23 mouse cellular contexts compared by ENCODE assay signal in genomic region chr14:117662261-117662660, GRCm38 (mm10).
"Had no signal": no experiment of that assay in that cellular context is flagged by ENCODE, and none has a peak within 500 bp of the region (broad histone marks: within the 10 kb centered on the region; RNA-seq: fewer than 3 reads in every experiment).

No protein-coding gene starts in this region.

- H3K9ac ChIP-seq: heart, embryonic 12.5 days; hindbrain, embryonic 12.5 days; hindbrain, embryonic 14.5 days; intestine, embryonic 15.5 days had no signal

- ATAC-seq: hindbrain, embryonic 16.5 days; inflammation-experienced regulatory T-cells, adult 6 months; intestine, embryonic 15.5 days; intestine, postnatal 0 days had no signal

- H3K27ac ChIP-seq: gastrocnemius, adult 2 months; heart, embryonic 10.5 days; hindbrain, embryonic 10.5 days; hindbrain, embryonic 12.5 days; hindbrain, embryonic 14.5 days; intestine, embryonic 15.5 days; layer of hippocampus, adult 2 months; left cerebral cortex, adult 2 months had no signal

- H3K9me3 ChIP-seq: heart, embryonic 10.5 days; heart, embryonic 12.5 days; hindbrain, embryonic 10.5 days; hindbrain, embryonic 12.5 days; intestine, embryonic 15.5 days had no signal

- H3K4me1 ChIP-seq: heart, embryonic 10.5 days; heart, embryonic 12.5 days; hindbrain, embryonic 12.5 days; intestine, embryonic 15.5 days had no signal

- H3K4me3 ChIP-seq: gastrocnemius, adult 2 months; heart, embryonic 10.5 days; heart, embryonic 12.5 days; hindbrain, embryonic 10.5 days; hindbrain, embryonic 12.5 days; intestine, embryonic 15.5 days; layer of hippocampus, adult 2 months; left cerebral cortex, adult 2 months had no signal

- H3K36me3 ChIP-seq: heart, embryonic 10.5 days; heart, embryonic 12.5 days; hindbrain, embryonic 10.5 days; hindbrain, embryonic 12.5 days; intestine, embryonic 15.5 days had no signal

- DNase-seq: gastrocnemius, adult 2 months; gastrocnemius, postnatal 10 days; gastrocnemius, postnatal 25 days; heart, adult 18-20 months; heart, postnatal 10 days; heart, postnatal 4 days; kidney, adult 18-20 months; kidney, adult 8-10 months; kidney, postnatal 10 days; kidney, postnatal 25 days; kidney, postnatal 4 days; liver had no signal

- H3K4me2 ChIP-seq: heart, embryonic 12.5 days; hindbrain, embryonic 12.5 days; hindbrain, embryonic 14.5 days; intestine, embryonic 15.5 days had no signal

- H3K27me3 ChIP-seq: heart, embryonic 12.5 days; hindbrain, embryonic 12.5 days; intestine, embryonic 15.5 days had no signal
